26 mouse cellular contexts compared by ENCODE assay signal in genomic region chr11:115077436-115077835, GRCm38 (mm10). TPM values are rescaled to one million over a fixed set of nuclear protein-coding genes. Genes with fewer than 3 reads are reported as not detected.
DNase-seq lines count a peak whose midpoint lies in the region; ATAC-seq and TF ChIP-seq lines count a peak whose summit lies in the region.
"Had no signal": no experiment of that assay in that cellular context is flagged by ENCODE, and none has a peak within 500 bp of the region (broad histone marks: within the 10 kb centered on the region; RNA-seq: fewer than 3 reads in every experiment).

No protein-coding gene starts in this region.

- TF ChIP-seq CTCF in hindbrain, postnatal 0 days (IDR thresholded peaks at IDR 0.05; ENCODE audit: low read depth) = 0 out of 2 replicates have a peak, but pooled peaks have one; percentile 2

- no peak overlapping the region for H3K9ac ChIP-seq in hindbrain, postnatal 0 days (replicated peaks; ENCODE audit: low read length)

- ATAC-seq in hindbrain, postnatal 0 days = no peak
- ATAC-seq in megakaryocyte, adult 5-6 weeks (ENCODE audit: poor library complexity, severe bottlenecking) = peak; percentile 27; the same call in 1 of the 2 replicates
- peak; percentile 7; the same call in 1 of the 2 replicates for ATAC-seq in monocyte, adult 5-6 weeks (replicated peaks; ENCODE audit: insufficient number of reproducible peaks, low FRiP score, low TSS enrichment, poor library complexity, severe bottlenecking)
- ATAC-seq: activated CD4-positive, CD25-positive, alpha-beta regulatory T cell, adult 4 months; CD4-positive, CD25-positive, alpha-beta regulatory T cell, adult 4 months; Patski had no signal

- no peaks in the 10 kb centered on the region for H3K27me3 ChIP-seq in hindbrain, postnatal 0 days (ENCODE audit: insufficient read depth, low read length)
- H3K27me3 ChIP-seq in hindbrain, embryonic 10.5 days (ENCODE audit: insufficient read depth, poor library complexity, severe bottlenecking) = peaks cover 48% of the 10 kb centered on the region
- H3K27me3 ChIP-seq: Patski had no signal

- intact Hi-C loops in heart, postnatal 25 days (cut with DNase I) = no loop called here

- no peaks in the 10 kb centered on the region for H3K9me3 ChIP-seq in hindbrain, postnatal 0 days (ENCODE audit: low read length)
- H3K9me3 ChIP-seq in hindbrain, embryonic 10.5 days = no peaks in the 10 kb centered on the region

- H3K36me3 ChIP-seq in hindbrain, postnatal 0 days (ENCODE audit: insufficient read depth, low read length) = no peaks in the 10 kb centered on the region
- H3K36me3 ChIP-seq in hindbrain, embryonic 10.5 days = no peaks in the 10 kb centered on the region
- H3K36me3 ChIP-seq: G1E had no signal

- H3K27ac ChIP-seq in hindbrain, postnatal 0 days = no peak overlapping the region
- H3K27ac ChIP-seq in hindbrain, embryonic 10.5 days = no peak overlapping the region

- no peak overlapping the region for H3K4me3 ChIP-seq in hindbrain, postnatal 0 days (ENCODE audit: low read length)
- H3K4me3 ChIP-seq in hindbrain, embryonic 10.5 days = no peak overlapping the region

- H3K4me1 ChIP-seq in hindbrain, postnatal 0 days (ENCODE audit: insufficient read depth, low read length) = no peaks in the 10 kb centered on the region
- H3K4me1 ChIP-seq in hindbrain, embryonic 10.5 days (replicated peaks) = peaks cover 15% of the 10 kb centered on the region

- DNase-seq in hindbrain, postnatal 0 days (ENCODE audit: low spot score) = no peak
- DNase-seq in hindbrain, embryonic 10.5 days (ENCODE audit: low spot score) = no peak
- peak; percentile 76 to 90 for DNase-seq in natural killer cell, adult 2 months (ENCODE audit: low spot score in 2 of 2)
- no peak for DNase-seq in heart, postnatal 25 days (ENCODE audit: low spot score)
- DNase-seq in testis, postnatal 10 days (ENCODE audit: low spot score) = no peak
- no peak for DNase-seq in frontal cortex, postnatal 14 days (ENCODE audit: low spot score in 2 of 2)
- DNase-seq: adrenal gland, adult 2 months; adrenal gland, adult 8-10 months; adrenal gland, postnatal 10 days; adrenal gland, postnatal 14 days; adrenal gland, postnatal 25 days; adrenal gland, postnatal 36 days; B cell, adult 2 months; cerebellum, adult 11 months; cerebellum, adult 11-12 months had no signal

- no peak overlapping the region for H3K4me2 ChIP-seq in hindbrain, postnatal 0 days (ENCODE audit: low read depth, low read length)

- 83% methylated on average over 1 of the region's 1 CpGs for WGBS in hindbrain, postnatal 0 days
- 95% methylated on average over 1 of the region's 1 CpGs for WGBS in hindbrain, embryonic 10.5 days

RNA-seq across cellular contexts. Expression of gene Rab37, which starts 13.8 kb away (rescaled TPM):
- total RNA-seq in hindbrain, postnatal 0 days (2014; rRNA removed) = 1.2 TPM in 2 replicates
- polyA plus RNA-seq in hindbrain, postnatal 0 days (2015; fragmentation: Nextera tagmentation; extraction: Ambion mirVana) = 1.2 and 1.3 TPM in 2 replicates
- 0.44 and 1.4 TPM in 2 replicates for polyA plus RNA-seq in hindbrain, embryonic 10.5 days (2016; fragmentation: Nextera tagmentation; extraction: Ambion mirVana)
- total RNA-seq in megakaryocyte, adult 5-6 weeks (2015) = 4.8 and 6.2 TPM in 2 replicates
- 8.9 and 15.0 TPM in 2 replicates for total RNA-seq in megakaryocyte, adult 5-6 weeks (2017)
- 31.7 to 64.8 TPM (median 33.2 TPM) in 3 replicates for total RNA-seq in monocyte, adult 5-6 weeks (2017)
- total RNA-seq in heart, postnatal 25 days (2021) = under 1 TPM; 0.67 to 0.75 TPM

RNA-seq across cellular contexts. Expression of gene Cd300e, which starts 15.5 kb away (rescaled TPM):
- total RNA-seq in hindbrain, postnatal 0 days (2014; rRNA removed) = not detected in 2 replicates
- polyA plus RNA-seq in hindbrain, postnatal 0 days (2015; fragmentation: Nextera tagmentation; extraction: Ambion mirVana) = 0.09 and 0.14 TPM in 2 replicates
- polyA plus RNA-seq in hindbrain, embryonic 10.5 days (2016; fragmentation: Nextera tagmentation; extraction: Ambion mirVana) = not detected in 2 replicates
- 1.7 and 2.6 TPM in 2 replicates for total RNA-seq in megakaryocyte, adult 5-6 weeks (2015)
- total RNA-seq in megakaryocyte, adult 5-6 weeks (2017) = 0.61 and 1.7 TPM in 2 replicates
- total RNA-seq in monocyte, adult 5-6 weeks (2017) = 160 to 198 TPM (median 162 TPM) in 3 replicates
- total RNA-seq in heart, postnatal 25 days (2021) = under 1 TPM; 0.28 to 0.42 TPM
- total RNA-seq: CH12.LX, G1E, MEL had no signal
- polyA plus RNA-seq: activated CD4-positive, CD25-positive, alpha-beta regulatory T cell, adult 4 months; adrenal gland, adult 2 months; brain, embryonic 14.5 days; C2C12; G1E had no signal

RNA-seq across cellular contexts. Expression of gene Cd300ld3, which starts 29.2 kb away (rescaled TPM):
- total RNA-seq in hindbrain, postnatal 0 days (2014; rRNA removed) = not detected in 2 replicates
- polyA plus RNA-seq in hindbrain, postnatal 0 days (2015; fragmentation: Nextera tagmentation; extraction: Ambion mirVana) = not detected in 2 replicates
- not detected in 2 replicates for polyA plus RNA-seq in hindbrain, embryonic 10.5 days (2016; fragmentation: Nextera tagmentation; extraction: Ambion mirVana)
- 23.8 and 26.2 TPM in 2 replicates for total RNA-seq in megakaryocyte, adult 5-6 weeks (2015)
- total RNA-seq in megakaryocyte, adult 5-6 weeks (2017) = 6.7 and 7.6 TPM in 2 replicates
- total RNA-seq in monocyte, adult 5-6 weeks (2017) = 358 to 471 TPM (median 466 TPM) in 3 replicates
- 1 to 10 TPM; 9.0 to 9.7 TPM for total RNA-seq in heart, postnatal 25 days (2021)
- total RNA-seq: adrenal gland, postnatal 14 days; ES-E14; MEL had no signal
- polyA plus RNA-seq: activated CD4-positive, CD25-positive, alpha-beta regulatory T cell, adult 4 months; C2C12; CD4-positive, CD25-positive, alpha-beta regulatory T cell, adult 4 months; G1E; Patski had no signal

RNA-seq across cellular contexts. Expression of gene Cd300ld5, which starts 39.9 kb away (rescaled TPM):
- total RNA-seq in hindbrain, postnatal 0 days (2014; rRNA removed) = not detected in 2 replicates
- polyA plus RNA-seq in hindbrain, postnatal 0 days (2015; fragmentation: Nextera tagmentation; extraction: Ambion mirVana) = not detected in 2 replicates
- not detected in 2 replicates for polyA plus RNA-seq in hindbrain, embryonic 10.5 days (2016; fragmentation: Nextera tagmentation; extraction: Ambion mirVana)
- 1.1 TPM in 1 of 2 replicates, not detected in the other for total RNA-seq in megakaryocyte, adult 5-6 weeks (2015)
- total RNA-seq in megakaryocyte, adult 5-6 weeks (2017) = not detected in 2 replicates
- not detected in 3 replicates for total RNA-seq in monocyte, adult 5-6 weeks (2017)
- 1 to 10 TPM; 1.2 to 1.9 TPM for total RNA-seq in heart, postnatal 25 days (2021)
- total RNA-seq: CH12.LX, ES-E14, MEL had no signal
- polyA plus RNA-seq: activated CD4-positive, CD25-positive, alpha-beta regulatory T cell, adult 4 months; CD4-positive, CD25-positive, alpha-beta regulatory T cell, adult 4 months; G1E; Patski had no signal

RNA-seq across cellular contexts. Expression of gene Cd300ld4, which starts 50.6 kb away (rescaled TPM):
- not detected in 2 replicates for total RNA-seq in hindbrain, postnatal 0 days (2014; rRNA removed)
- not detected in 2 replicates for polyA plus RNA-seq in hindbrain, postnatal 0 days (2015; fragmentation: Nextera tagmentation; extraction: Ambion mirVana)
- polyA plus RNA-seq in hindbrain, embryonic 10.5 days (2016; fragmentation: Nextera tagmentation; extraction: Ambion mirVana) = not detected in 2 replicates
- total RNA-seq in megakaryocyte, adult 5-6 weeks (2015) = 2.2 TPM in 1 of 2 replicates, not detected in the other
- total RNA-seq in megakaryocyte, adult 5-6 weeks (2017) = not detected in 2 replicates
- 0.97 TPM in 1 of 3 replicates, not detected in the others for total RNA-seq in monocyte, adult 5-6 weeks (2017)
- total RNA-seq in heart, postnatal 25 days (2021) = under 1 TPM in 1 of 2 experiments, not detected in 1; 0.50 TPM
- total RNA-seq: adrenal gland, adult 2 months; adrenal gland, adult 8-10 months; adrenal gland, postnatal 14 days; adrenal gland, postnatal 25 days; CH12.LX; ES-E14; G1E; MEL had no signal
- polyA plus RNA-seq: activated CD4-positive, CD25-positive, alpha-beta regulatory T cell, adult 4 months; C2C12; CD4-positive, CD25-positive, alpha-beta regulatory T cell, adult 4 months; G1E; Patski had no signal

Comparison
In these comparisons a context has a peak if more than half of its experiments do, and no peak if none do; other contexts are left out.
1. DNase-seq: peak in natural killer cell, adult 2 months (2 of 2); none in hindbrain, postnatal 0 days (single experiment), hindbrain, embryonic 10.5 days (single experiment), heart, postnatal 25 days (single experiment), testis, postnatal 10 days (single experiment) and frontal cortex, postnatal 14 days (0 of 2).
2. RNA of gene Cd300e, which starts 15.5 kb away (total RNA-seq): 160 to 198 TPM in monocyte, adult 5-6 weeks; 0.61 to 2.6 TPM in megakaryocyte, adult 5-6 weeks, 0.28 to 0.42 TPM in heart, postnatal 25 days and not detected in hindbrain, postnatal 0 days; every median in the first group is over 10 times any median in the second.
3. RNA of gene Cd300ld3, which starts 29.2 kb away (total RNA-seq): 358 to 471 TPM in monocyte, adult 5-6 weeks; 6.7 to 26.2 TPM in megakaryocyte, adult 5-6 weeks, 9.0 to 9.7 TPM in heart, postnatal 25 days and not detected in hindbrain, postnatal 0 days; every median in the first group is over 10 times any median in the second.